Mouse (Mus musculus) ovary, adult 18-20 months (tissue): ENCODE measurements around the gene Ppp1cc.
"Not testable (repeated sequence)": the region's sequence is repeated elsewhere in the genome, so short reads cannot be mapped to it uniquely, and the experiment has no call there.

Experiments
- DNase-seq: peaks from one replicate; pipeline ENCODE4 v3.0.0; 2022; ENCODE audit warnings: low spot score, mixed read lengths

The Ppp1cc gene

GRCm38 (mm10) chr5:122165233-122165915 lies 7.3 kb downstream of the Ppp1cc start:
- no peak for DNase-seq

- no peak for DNase-seq
These were observed 8.6 kb downstream of the Ppp1cc start for GRCm38 (mm10) chr5:122166636-122167161.

- DNase-seq = no peak
These were observed 10.4 kb downstream of the Ppp1cc start for GRCm38 (mm10) chr5:122168344-122169069.

GRCm38 (mm10) chr5:122171058-122171457 lies 13.0 kb downstream of the Ppp1cc start:
- no peak for DNase-seq

GRCm38 (mm10) chr5:122175402-122175801 lies 17.3 kb downstream of the Ppp1cc start:
- no peak for DNase-seq

GRCm38 (mm10) chr5:122175961-122176360 lies 17.9 kb downstream of the Ppp1cc start:
- DNase-seq = no peak

GRCm38 (mm10) chr5:122176398-122176797 lies 18.3 kb downstream of the Ppp1cc start:
- DNase-seq = no peak

- no peak for DNase-seq
These were observed 21.6 kb downstream of the Ppp1cc start for GRCm38 (mm10) chr5:122179665-122180064.

GRCm38 (mm10) chr5:122184283-122184806 lies 26.3 kb downstream of the Ppp1cc start:
- no peak for DNase-seq

GRCm38 (mm10) chr5:122184858-122185257 lies 26.8 kb downstream of the Ppp1cc start:
- not testable (repeated sequence) for DNase-seq

GRCm38 (mm10) chr5:122189115-122189514 lies 31.0 kb downstream of the Ppp1cc start:
- no peak for DNase-seq

GRCm38 (mm10) chr5:122190465-122190864 lies 32.4 kb downstream of the Ppp1cc start:
- DNase-seq = no peak

GRCm38 (mm10) chr5:122191269-122192063 lies 33.4 kb downstream of the Ppp1cc start:
- no peak for DNase-seq

- no peak for DNase-seq
These were observed 34.3 kb downstream of the Ppp1cc start for GRCm38 (mm10) chr5:122192347-122192746.

- no peak for DNase-seq
These were observed 42.8 kb downstream of the Ppp1cc start for GRCm38 (mm10) chr5:122200872-122201271.

- DNase-seq = no peak
These were observed 43.8 kb downstream of the Ppp1cc start for GRCm38 (mm10) chr5:122201904-122202303.

GRCm38 (mm10) chr5:122204180-122204579 lies 46.1 kb downstream of the Ppp1cc start:
- DNase-seq = no peak

- no peak for DNase-seq
These were observed 48.4 kb downstream of the Ppp1cc start, which contains the start of gene Hvcn1 for GRCm38 (mm10) chr5:122206475-122206874. Gene Hvcn1 (plus strand): TSS chr5:122206804.

GRCm38 (mm10) chr5:122208909-122209308 lies 50.8 kb downstream of the Ppp1cc start:
- no peak for DNase-seq

GRCm38 (mm10) chr5:122209591-122210368 lies 51.7 kb downstream of the Ppp1cc start:
- peak; percentile 32 for DNase-seq

- DNase-seq = no peak
These were observed 52.8 kb downstream of the Ppp1cc start for GRCm38 (mm10) chr5:122210890-122211289.
